Mouse (Mus musculus): ENCODE measurements around the gene Arl15. TPM values are rescaled to one million over a fixed set of nuclear protein-coding genes. Genes with fewer than 3 reads are reported as not detected.

Gene Arl15
- polyA plus RNA-seq, 1 experiment from 2014 or later, result 16.3 TPM

- Histone ChIP-seq H3K27ac (replicated peaks) (no peak overlapping the region), H3K27me3 (replicated peaks) (no peaks in the 10 kb centered on the region), H3K9ac (replicated peaks) (no peak overlapping the region), H3K4me2 (no peak overlapping the region), H3K4me1 (no peaks in the 10 kb centered on the region), H3K4me3 (replicated peaks) (no peak overlapping the region), H3K36me3 (no peaks in the 10 kb centered on the region), H3K9me3 (replicated peaks) (no peaks in the 10 kb centered on the region)
- 90% methylated on average over 5 of the region's 5 CpGs for WGBS
- ATAC-seq (ENCODE audit: low FRiP score), result no peak
Measured at GRCm38 (mm10) chr13:114170061-114170460, 375.8 kb downstream of the Arl15 start.

DNA sequence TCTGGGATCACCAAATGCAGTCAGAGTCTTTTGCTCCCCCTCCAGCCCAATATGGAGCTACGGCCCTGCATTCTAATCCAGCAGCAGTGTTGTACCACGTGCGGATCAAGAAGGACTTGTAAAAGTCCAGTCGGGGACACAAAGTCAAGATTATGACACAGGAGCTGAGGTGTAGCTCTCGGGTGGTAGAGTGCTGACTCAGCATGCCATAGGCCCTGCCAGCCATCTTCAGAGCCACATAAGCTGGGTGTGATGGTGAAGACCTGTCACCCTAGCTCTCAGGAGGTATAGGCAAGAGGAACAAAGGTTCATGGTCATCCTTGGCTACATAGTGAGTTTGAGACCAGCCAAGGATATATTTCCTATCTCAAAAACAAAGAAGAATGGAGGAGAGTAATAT, 377.2 kb downstream of the Arl15 start:
- Histone ChIP-seq H3K9ac (replicated peaks) (no peak overlapping the region), H3K4me3 (replicated peaks) (no peak overlapping the region), H3K27ac (replicated peaks) (no peak overlapping the region), H3K4me1 (no peaks in the 10 kb centered on the region), H3K4me2 (no peak overlapping the region), H3K9me3 (replicated peaks) (no peaks in the 10 kb centered on the region), H3K27me3 (replicated peaks) (no peaks in the 10 kb centered on the region), H3K36me3 (no peaks in the 10 kb centered on the region)
- WGBS, result 93% methylated on average over 5 of the region's 5 CpGs
- no peak for ATAC-seq (ENCODE audit: low FRiP score)

DNA sequence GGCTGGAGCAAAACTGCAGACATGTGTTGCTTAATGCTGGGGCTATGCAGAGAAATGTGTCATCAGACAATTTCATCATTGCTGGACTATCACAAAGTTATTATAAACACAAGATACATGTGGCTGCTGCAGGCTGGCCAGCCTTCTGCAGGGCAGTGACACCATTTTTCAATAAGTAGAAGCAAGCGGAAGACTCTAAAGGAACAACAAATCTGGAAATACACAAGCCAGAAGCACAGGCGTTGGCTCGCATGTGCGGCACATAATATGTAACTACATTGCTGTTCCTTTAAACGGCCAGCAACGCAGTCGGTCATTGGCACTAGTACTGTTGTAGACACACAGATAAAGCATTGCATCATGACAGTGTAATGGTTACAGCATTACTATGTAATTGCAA, 393.8 kb downstream of the Arl15 start:
- H3K9ac ChIP-seq (replicated peaks), result no peak overlapping the region
- no peak for ATAC-seq (ENCODE audit: low FRiP score)
- 92% methylated on average over 7 of the region's 7 CpGs for WGBS

GRCm38 (mm10) chr13:114188801-114189200, 394.5 kb downstream of the Arl15 start:
- no peak overlapping the region for H3K9ac ChIP-seq (replicated peaks)
- ATAC-seq (ENCODE audit: low FRiP score), result no peak
- no peak overlapping the region for H3K4me2 ChIP-seq
- WGBS, result 93% methylated on average over 7 of the region's 7 CpGs
- no peaks in the 10 kb centered on the region for H3K27me3 ChIP-seq (replicated peaks)
- no peaks in the 10 kb centered on the region for H3K9me3 ChIP-seq (replicated peaks)
- H3K36me3 ChIP-seq, result no peaks in the 10 kb centered on the region
- no peak overlapping the region for H3K27ac ChIP-seq (replicated peaks)
- H3K4me3 ChIP-seq (replicated peaks), result no peak overlapping the region
- H3K4me1 ChIP-seq, result no peaks in the 10 kb centered on the region

More for the DNA sequence above, 393.8 kb downstream of the Arl15 start:
- no peaks in the 10 kb centered on the region for H3K36me3 ChIP-seq
- no peaks in the 10 kb centered on the region for H3K27me3 ChIP-seq (replicated peaks)
- H3K9me3 ChIP-seq (replicated peaks), result no peaks in the 10 kb centered on the region
- H3K4me1 ChIP-seq, result no peaks in the 10 kb centered on the region
- H3K4me2 ChIP-seq, result no peak overlapping the region
- H3K4me3 ChIP-seq (replicated peaks), result no peak overlapping the region
- H3K27ac ChIP-seq (replicated peaks), result no peak overlapping the region

DNA sequence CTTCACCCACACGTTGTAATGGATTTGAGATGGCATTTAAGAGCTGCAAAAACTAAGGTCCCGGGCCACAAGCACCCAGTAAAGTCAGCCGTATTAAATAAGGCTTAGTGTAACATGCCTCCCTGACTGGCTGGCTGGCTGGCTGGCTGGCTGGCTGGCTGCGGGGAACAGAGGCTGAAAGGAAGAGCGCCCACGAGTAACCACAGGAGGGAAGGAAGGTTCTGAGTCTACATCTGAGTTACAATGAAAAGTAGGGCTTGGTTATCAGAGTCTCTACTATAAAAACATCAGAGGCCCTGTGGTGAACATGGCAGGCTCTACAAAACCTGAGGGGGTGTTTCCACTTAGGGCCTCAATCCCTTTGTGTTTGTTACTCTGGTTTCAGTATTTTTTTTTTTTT, 395.1 kb downstream of the Arl15 start:
- Histone ChIP-seq H3K4me2 (no peak overlapping the region), H3K27ac (replicated peaks) (no peak overlapping the region), H3K4me1 (no peaks in the 10 kb centered on the region), H3K36me3 (no peaks in the 10 kb centered on the region), H3K9me3 (replicated peaks) (no peaks in the 10 kb centered on the region), H3K4me3 (replicated peaks) (no peak overlapping the region), H3K27me3 (replicated peaks) (no peaks in the 10 kb centered on the region), H3K9ac (replicated peaks) (no peak overlapping the region)
- ATAC-seq (ENCODE audit: low FRiP score), result no peak
- 79% methylated on average over 6 of the region's 6 CpGs for WGBS

GRCm38 (mm10) chr13:114190898-114191297, 396.6 kb downstream of the Arl15 start:
- no peak overlapping the region for H3K9ac ChIP-seq (replicated peaks)
- no peak overlapping the region for H3K27ac ChIP-seq (replicated peaks)
- no peak overlapping the region for H3K4me2 ChIP-seq
- ATAC-seq (ENCODE audit: low FRiP score), result no peak
- no peaks in the 10 kb centered on the region for H3K9me3 ChIP-seq (replicated peaks)
- H3K4me1 ChIP-seq, result no peaks in the 10 kb centered on the region
- H3K4me3 ChIP-seq (replicated peaks), result no peak overlapping the region
- no peaks in the 10 kb centered on the region for H3K36me3 ChIP-seq
- WGBS, result 84% methylated on average over 10 of the region's 10 CpGs
- no peaks in the 10 kb centered on the region for H3K27me3 ChIP-seq (replicated peaks)

GRCm38 (mm10) chr13:114198252-114198799, 404.0 kb downstream of the Arl15 start:
- no peaks in the 10 kb centered on the region for H3K9me3 ChIP-seq (replicated peaks)
- 84% methylated on average over 10 of the region's 10 CpGs for WGBS
- H3K9ac ChIP-seq (replicated peaks), result no peak overlapping the region
- H3K4me2 ChIP-seq, result no peak overlapping the region
- no peak overlapping the region for H3K27ac ChIP-seq (replicated peaks)
- H3K27me3 ChIP-seq (replicated peaks), result no peaks in the 10 kb centered on the region
- no peak for ATAC-seq (ENCODE audit: low FRiP score)
- no peaks in the 10 kb centered on the region for H3K36me3 ChIP-seq
- no peak overlapping the region for H3K4me3 ChIP-seq (replicated peaks)
- H3K4me1 ChIP-seq, result no peaks in the 10 kb centered on the region

DNA sequence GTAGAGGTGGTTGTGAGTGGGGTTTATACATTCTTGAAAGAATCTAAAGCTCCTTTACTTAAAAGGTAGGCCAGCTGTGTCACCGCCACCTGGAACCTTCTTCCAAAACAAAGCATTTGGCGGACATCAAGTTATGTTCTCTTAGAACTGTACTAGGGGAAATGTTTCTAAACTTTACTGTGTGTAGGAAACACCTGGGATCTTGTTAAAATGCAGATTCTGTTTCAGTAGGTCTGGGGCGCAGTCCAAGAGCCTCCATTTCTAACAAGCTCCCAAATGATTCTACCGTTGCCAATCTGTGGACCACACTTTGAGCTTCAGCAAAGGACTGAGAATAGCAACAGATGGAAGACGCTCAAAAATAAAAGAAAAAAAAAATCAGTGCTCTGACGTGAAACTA, 405.4 kb downstream of the Arl15 start:
- Histone ChIP-seq H3K9ac (replicated peaks) (no peak overlapping the region), H3K27ac (replicated peaks) (no peak overlapping the region), H3K36me3 (no peaks in the 10 kb centered on the region), H3K4me1 (no peaks in the 10 kb centered on the region), H3K9me3 (replicated peaks) (no peaks in the 10 kb centered on the region), H3K4me3 (replicated peaks) (no peak overlapping the region), H3K4me2 (no peak overlapping the region), H3K27me3 (replicated peaks) (no peaks in the 10 kb centered on the region)
- no peak for ATAC-seq (ENCODE audit: low FRiP score)
- WGBS, result 90% methylated on average over 6 of the region's 6 CpGs

GRCm38 (mm10) chr13:114200545-114200944, 406.2 kb downstream of the Arl15 start:
- H3K9ac ChIP-seq (replicated peaks), result no peak overlapping the region

GRCm38 (mm10) chr13:114202806-114203570, 408.7 kb downstream of the Arl15 start:
- no peaks in the 10 kb centered on the region for H3K4me1 ChIP-seq
- WGBS, result 90% methylated on average over 15 of the region's 15 CpGs
- H3K27me3 ChIP-seq (replicated peaks), result no peaks in the 10 kb centered on the region
- H3K9me3 ChIP-seq (replicated peaks), result no peaks in the 10 kb centered on the region
- no peaks in the 10 kb centered on the region for H3K36me3 ChIP-seq
- no peak overlapping the region for H3K4me2 ChIP-seq
- ATAC-seq (ENCODE audit: low FRiP score), result no peak
- no peak overlapping the region for H3K4me3 ChIP-seq (replicated peaks)
- no peak overlapping the region for H3K9ac ChIP-seq (replicated peaks)
- no peak overlapping the region for H3K27ac ChIP-seq (replicated peaks)

More at GRCm38 (mm10) chr13:114200545-114200944, 406.2 kb downstream of the Arl15 start:
- Histone ChIP-seq H3K4me1 (no peaks in the 10 kb centered on the region), H3K27me3 (replicated peaks) (no peaks in the 10 kb centered on the region), H3K27ac (replicated peaks) (no peak overlapping the region), H3K4me3 (replicated peaks) (no peak overlapping the region), H3K9me3 (replicated peaks) (no peaks in the 10 kb centered on the region), H3K4me2 (no peak overlapping the region), H3K36me3 (no peaks in the 10 kb centered on the region)
- no peak for ATAC-seq (ENCODE audit: low FRiP score)
- WGBS, result 84% methylated on average over 7 of the region's 7 CpGs

Measured in neural tube, embryonic 15.5 days (tissue).